Mouse (Mus musculus): ENCODE measurements at regions not wholly inside any gene's neighbourhood (a gene's known extent, or its start where the extent isn't known, plus 50 kb on each side); places are given as distances from the start of the nearest gene placed in this dataset.

- no peak for DNase-seq (ENCODE audit: low spot score in 2 of 2)
These were observed 66.2 kb downstream of the Car2 start for GRCm38 (mm10) chr3:14952169-14952729.

- DNase-seq (ENCODE audit: low spot score in 2 of 2) = no peak
These were observed 66.9 kb downstream of the Car2 start for GRCm38 (mm10) chr3:14952951-14953350.

- no peak for DNase-seq (ENCODE audit: low spot score in 2 of 2)
These were observed 71.4 kb downstream of the Car2 start for GRCm38 (mm10) chr3:14957481-14957880.

GRCm38 (mm10) chr3:14958277-14958676 is 72.2 kb downstream of the Car2 start:
- DNase-seq (ENCODE audit: low spot score in 2 of 2) = no peak

GRCm38 (mm10) chr3:14959586-14959985 is 73.5 kb downstream of the Car2 start:
- DNase-seq (ENCODE audit: low spot score in 2 of 2) = no peak

GRCm38 (mm10) chr3:14964795-14965194 is 78.7 kb downstream of the Car2 start:
- no peak for DNase-seq (ENCODE audit: low spot score in 2 of 2)

GRCm38 (mm10) chr3:14965438-14966044 is 79.5 kb downstream of the Car2 start:
- DNase-seq (ENCODE audit: low spot score in 2 of 2) = no peak

- no peak for DNase-seq (ENCODE audit: low spot score in 2 of 2)
These were observed 81.2 kb downstream of the Car2 start for GRCm38 (mm10) chr3:14967235-14967634.

GRCm38 (mm10) chr3:14968345-14968744 is 82.3 kb downstream of the Car2 start:
- DNase-seq (ENCODE audit: low spot score in 2 of 2) = no peak

GRCm38 (mm10) chr3:14969698-14970097 is 83.6 kb downstream of the Car2 start:
- no peak for DNase-seq (ENCODE audit: low spot score in 2 of 2)

- no peak for DNase-seq (ENCODE audit: low spot score in 2 of 2)
These were observed 85.6 kb downstream of the Car2 start for GRCm38 (mm10) chr3:14971647-14972046.

GRCm38 (mm10) chr3:14974758-14975157 is 88.7 kb downstream of the Car2 start:
- DNase-seq (ENCODE audit: low spot score in 2 of 2) = no peak

GRCm38 (mm10) chr3:14975203-14975602 is 89.1 kb downstream of the Car2 start:
- no peak for DNase-seq (ENCODE audit: low spot score in 2 of 2)

- DNase-seq (ENCODE audit: low spot score in 2 of 2) = no peak
These were observed 93.1 kb downstream of the Car2 start for GRCm38 (mm10) chr3:14979116-14979613.

- DNase-seq (ENCODE audit: low spot score in 2 of 2) = no peak
These were observed 103.6 kb downstream of the Car2 start for GRCm38 (mm10) chr3:14989635-14990034.

GRCm38 (mm10) chr3:14993936-14994335 is 107.9 kb downstream of the Car2 start:
- no peak for DNase-seq (ENCODE audit: low spot score in 2 of 2)

- DNase-seq (ENCODE audit: low spot score in 2 of 2) = no peak
These were observed 111.2 kb downstream of the Car2 start for GRCm38 (mm10) chr3:14997241-14997640.

GRCm38 (mm10) chr3:14998521-14998920 is 112.4 kb downstream of the Car2 start:
- no peak for DNase-seq (ENCODE audit: low spot score in 2 of 2)

GRCm38 (mm10) chr3:14999411-14999810 is 113.3 kb downstream of the Car2 start:
- no peak for DNase-seq (ENCODE audit: low spot score in 2 of 2)

GRCm38 (mm10) chr3:14999914-15000313 is 113.8 kb downstream of the Car2 start:
- no peak for DNase-seq (ENCODE audit: low spot score in 2 of 2)

GRCm38 (mm10) chr3:15000657-15001056 is 114.6 kb downstream of the Car2 start:
- no peak for DNase-seq (ENCODE audit: low spot score in 2 of 2)

GRCm38 (mm10) chr3:15007821-15008220 is 121.7 kb downstream of the Car2 start:
- DNase-seq (ENCODE audit: low spot score in 2 of 2) = no peak

- DNase-seq (ENCODE audit: low spot score in 2 of 2) = no peak
These were observed 122.4 kb downstream of the Car2 start for GRCm38 (mm10) chr3:15008501-15008900.

- no peak for DNase-seq (ENCODE audit: low spot score in 2 of 2)
These were observed 123.7 kb downstream of the Car2 start for GRCm38 (mm10) chr3:15009747-15010146.
